Mouse (Mus musculus): ENCODE measurements at regions not wholly inside any gene's neighbourhood (a gene's known extent, or its start where the extent isn't known, plus 50 kb on each side); places are given as distances from the start of the nearest gene placed in this dataset.

DNA sequence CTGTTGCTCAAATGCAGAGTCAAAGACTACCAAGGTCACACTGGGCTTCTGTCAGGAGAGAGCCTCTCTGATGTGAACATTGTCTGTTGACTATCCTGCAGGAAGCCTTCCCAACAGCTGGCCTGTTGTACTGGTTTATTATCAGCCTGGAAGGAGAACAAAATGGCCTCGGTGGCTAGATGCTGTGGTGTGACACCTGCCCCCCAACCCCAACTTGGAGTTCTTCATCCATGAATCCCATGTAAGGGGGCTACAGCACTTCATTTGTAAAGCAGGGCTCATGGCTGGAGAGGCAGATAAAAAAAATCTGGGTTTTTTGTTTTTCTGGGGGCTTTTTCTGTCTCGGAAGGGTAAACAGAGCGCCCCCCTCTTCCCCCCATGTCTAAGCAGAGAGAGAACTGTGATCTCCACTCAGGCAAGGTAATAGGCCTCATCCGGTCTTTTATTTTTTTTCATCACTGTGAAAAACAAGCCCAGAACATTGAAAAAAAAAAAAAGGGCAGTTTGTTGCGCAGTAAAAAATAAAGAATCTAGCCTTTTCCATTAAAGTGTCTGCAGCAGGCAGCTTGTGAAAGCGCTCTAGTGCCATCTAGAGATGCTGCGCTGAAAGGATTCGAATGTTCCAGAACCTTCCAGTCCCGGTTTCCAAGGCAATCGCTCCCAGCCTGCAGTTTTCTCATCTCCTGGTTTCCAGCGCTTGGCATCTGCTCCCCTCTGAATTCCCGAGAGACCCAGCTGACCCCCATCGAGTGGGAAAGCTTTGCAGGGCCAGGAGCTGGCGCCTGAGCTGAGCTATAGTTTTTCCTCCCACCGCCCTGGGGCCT is 97.8 kb downstream of the Edn3 start:
- no peaks in the 10 kb centered on the region for H3K27me3 ChIP-seq (ENCODE audit: control insufficient read depth, insufficient read depth, low read length)
- TF ChIP-seq POLR2A (IDR thresholded peaks at IDR 0.05; ENCODE audit: low read depth, low read length) (no peak), CTCF (IDR thresholded peaks at IDR 0.05; ENCODE audit: extremely low read depth, insufficient read length, insufficient replicate concordance, low read depth, low read length) (peak; percentile 36; the same call in 1 of the 2 replicates)
- 26% methylated on average over 15 of the region's 15 CpGs for WGBS
- H3K36me3 ChIP-seq (ENCODE audit: control insufficient read depth, insufficient read depth, low read length) = no peaks in the 10 kb centered on the region
- H3K4me1 ChIP-seq (ENCODE audit: control insufficient read depth, insufficient read depth, insufficient read length, low read length) = 0 out of 2 replicates have a peak, but pooled peaks cover 1% of the 10 kb centered on the region
- no peak overlapping the region for H3K27ac ChIP-seq (ENCODE audit: insufficient read depth, low read depth, low read length)
- H3K4me3 ChIP-seq (ENCODE audit: low read depth, low read length) = no peak overlapping the region

DNA sequence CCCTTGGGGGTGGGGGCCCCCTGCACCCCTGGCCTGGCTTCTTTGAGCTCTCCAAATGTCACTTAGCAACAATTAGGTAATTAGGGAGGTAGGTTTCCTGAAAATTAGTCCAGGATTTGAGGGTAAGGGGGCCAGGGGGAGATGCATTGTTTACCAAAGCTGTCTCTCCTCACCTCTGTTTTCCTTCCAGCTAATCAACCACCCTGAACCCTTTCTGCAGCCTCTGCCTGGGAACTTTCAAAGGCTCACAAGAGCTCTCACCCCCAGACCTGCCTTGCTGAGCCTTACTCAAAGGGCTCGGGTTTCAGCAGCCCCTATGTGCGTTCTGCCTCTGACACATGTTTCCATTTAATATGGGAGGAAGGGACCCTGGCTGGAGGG is 98.4 kb downstream of the Edn3 start:
- no peaks in the 10 kb centered on the region for H3K36me3 ChIP-seq (ENCODE audit: control insufficient read depth, insufficient read depth, low read length)
- H3K27me3 ChIP-seq (ENCODE audit: control insufficient read depth, insufficient read depth, low read length) = no peaks in the 10 kb centered on the region
- WGBS = 73% methylated on average over 2 of the region's 2 CpGs
- 0 out of 2 replicates have a peak, but pooled peaks cover 1% of the 10 kb centered on the region for H3K4me1 ChIP-seq (ENCODE audit: control insufficient read depth, insufficient read depth, insufficient read length, low read length)
- H3K4me3 ChIP-seq (ENCODE audit: low read depth, low read length) = no peak overlapping the region
- TF ChIP-seq CTCF (IDR thresholded peaks at IDR 0.05; ENCODE audit: extremely low read depth, insufficient read length, insufficient replicate concordance, low read depth, low read length) = no peak
- TF ChIP-seq POLR2A (IDR thresholded peaks at IDR 0.05; ENCODE audit: low read depth, low read length) = no peak
- no peak overlapping the region for H3K27ac ChIP-seq (ENCODE audit: insufficient read depth, low read depth, low read length)

DNA sequence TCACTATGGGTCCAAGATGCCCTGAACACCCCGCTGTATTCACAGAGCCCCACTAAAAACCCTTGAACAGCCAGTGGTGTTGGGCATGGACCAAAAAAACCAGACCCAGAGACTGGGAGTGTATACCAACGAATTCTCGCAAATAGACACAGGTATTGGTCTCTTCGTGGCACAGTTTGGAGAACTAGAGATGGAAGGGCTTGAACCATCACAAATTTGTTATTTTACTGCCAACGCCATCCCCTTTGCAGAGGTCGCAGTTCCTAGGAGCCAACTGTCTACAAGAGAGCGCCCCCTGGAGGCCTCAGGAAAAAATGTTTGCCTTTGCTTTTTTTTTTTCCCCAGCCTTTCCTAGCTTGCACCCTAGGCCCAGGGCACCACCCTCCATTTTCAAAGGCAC is 99.1 kb downstream of the Edn3 start:
- Histone ChIP-seq H3K4me1 (ENCODE audit: control insufficient read depth, insufficient read depth, insufficient read length, low read length) (0 out of 2 replicates have a peak, but pooled peaks cover 1% of the 10 kb centered on the region), H3K27me3 (ENCODE audit: control insufficient read depth, insufficient read depth, low read length) (no peaks in the 10 kb centered on the region), H3K4me3 (ENCODE audit: low read depth, low read length) (no peak overlapping the region), H3K36me3 (ENCODE audit: control insufficient read depth, insufficient read depth, low read length) (no peaks in the 10 kb centered on the region), H3K27ac (ENCODE audit: insufficient read depth, low read depth, low read length) (no peak overlapping the region)
- TF ChIP-seq POLR2A (IDR thresholded peaks at IDR 0.05; ENCODE audit: low read depth, low read length) (no peak), CTCF (IDR thresholded peaks at IDR 0.05; ENCODE audit: extremely low read depth, insufficient read length, insufficient replicate concordance, low read depth, low read length) (peak; percentile 72; the same call in 1 of the 2 replicates)
- WGBS = 43% methylated on average over 7 of the region's 7 CpGs

DNA sequence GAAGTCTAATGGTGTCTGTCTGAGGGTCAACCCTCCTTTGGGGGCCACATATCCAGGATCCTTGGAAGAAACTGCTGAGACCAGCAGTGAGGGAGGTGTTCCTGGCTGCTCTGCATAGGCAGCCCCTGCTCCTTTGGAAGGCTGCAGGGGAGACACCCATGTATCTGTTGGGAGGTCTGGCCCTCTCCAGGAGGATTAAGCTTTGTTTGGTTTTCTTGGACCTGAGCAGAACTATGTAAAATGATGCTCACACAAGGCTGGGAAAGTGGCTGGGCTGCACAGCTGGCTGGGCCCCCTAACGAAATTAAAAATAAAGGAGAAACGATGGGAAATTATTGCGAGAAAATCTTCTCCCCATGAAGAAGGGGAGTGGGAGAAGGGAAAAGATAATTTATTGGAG is 104.2 kb downstream of the Edn3 start:
- H3K36me3 ChIP-seq (ENCODE audit: control insufficient read depth, insufficient read depth, low read length) = no peaks in the 10 kb centered on the region
- no peaks in the 10 kb centered on the region for H3K27me3 ChIP-seq (ENCODE audit: control insufficient read depth, insufficient read depth, low read length)
- H3K4me3 ChIP-seq (ENCODE audit: low read depth, low read length) = no peak overlapping the region
- no peak overlapping the region for H3K27ac ChIP-seq (ENCODE audit: insufficient read depth, low read depth, low read length)
- TF ChIP-seq CTCF (IDR thresholded peaks at IDR 0.05; ENCODE audit: extremely low read depth, insufficient read length, insufficient replicate concordance, low read depth, low read length) (no peak), POLR2A (IDR thresholded peaks at IDR 0.05; ENCODE audit: low read depth, low read length) (no peak)
- WGBS = 77% methylated on average over 3 of the region's 3 CpGs
- H3K4me1 ChIP-seq (ENCODE audit: control insufficient read depth, insufficient read depth, insufficient read length, low read length) = no peaks in the 10 kb centered on the region

DNA sequence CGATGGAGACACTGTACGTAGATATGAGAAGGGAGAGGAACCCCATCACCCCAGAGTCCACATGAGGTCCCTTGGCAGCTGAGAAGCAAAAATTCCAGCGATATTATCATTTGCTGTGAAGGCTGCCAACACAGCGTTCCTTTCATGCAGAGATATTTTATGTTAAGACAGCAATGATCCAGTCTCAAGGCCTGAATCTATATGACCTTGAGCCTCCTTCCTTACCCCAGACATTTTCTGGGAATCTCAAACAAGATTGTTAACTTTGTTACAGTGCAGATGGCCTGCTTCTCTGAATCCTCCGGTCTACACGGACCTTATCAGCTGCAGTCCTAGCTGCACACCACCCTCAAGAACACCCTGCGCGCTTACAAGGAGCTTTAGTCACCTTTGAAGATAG is 106.1 kb downstream of the Edn3 start:
- no peaks in the 10 kb centered on the region for H3K36me3 ChIP-seq (ENCODE audit: control insufficient read depth, insufficient read depth, low read length)
- no peak overlapping the region for H3K4me3 ChIP-seq (ENCODE audit: low read depth, low read length)
- TF ChIP-seq POLR2A (IDR thresholded peaks at IDR 0.05; ENCODE audit: low read depth, low read length) (no peak), CTCF (IDR thresholded peaks at IDR 0.05; ENCODE audit: extremely low read depth, insufficient read length, insufficient replicate concordance, low read depth, low read length) (no peak)
- no peaks in the 10 kb centered on the region for H3K4me1 ChIP-seq (ENCODE audit: control insufficient read depth, insufficient read depth, insufficient read length, low read length)
- no peaks in the 10 kb centered on the region for H3K27me3 ChIP-seq (ENCODE audit: control insufficient read depth, insufficient read depth, low read length)
- H3K27ac ChIP-seq (ENCODE audit: insufficient read depth, low read depth, low read length) = no peak overlapping the region
- WGBS = 55% methylated on average over 8 of the region's 8 CpGs

DNA sequence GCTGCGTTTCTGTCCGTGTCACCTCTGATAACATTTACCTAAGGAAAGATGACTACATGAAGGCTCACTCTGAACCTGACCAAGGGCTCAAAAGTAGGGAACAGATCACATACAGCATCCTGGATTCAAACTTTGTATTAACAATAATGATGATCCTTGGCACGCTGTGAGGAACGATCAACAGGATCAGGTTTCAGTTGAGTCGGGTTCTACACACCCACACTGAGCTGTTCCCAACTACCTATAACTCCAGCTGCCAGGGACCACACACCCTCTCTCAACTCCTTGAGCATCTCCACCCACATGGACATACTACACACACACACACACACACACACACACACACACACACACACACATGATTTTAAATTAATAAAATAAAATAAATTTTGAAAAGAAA is 107.0 kb downstream of the Edn3 start:
- H3K4me1 ChIP-seq (ENCODE audit: control insufficient read depth, insufficient read depth, insufficient read length, low read length) = no peaks in the 10 kb centered on the region
- no peak overlapping the region for H3K27ac ChIP-seq (ENCODE audit: insufficient read depth, low read depth, low read length)
- no peak for TF ChIP-seq CTCF (IDR thresholded peaks at IDR 0.05; ENCODE audit: extremely low read depth, insufficient read length, insufficient replicate concordance, low read depth, low read length)
- TF ChIP-seq POLR2A (IDR thresholded peaks at IDR 0.05; ENCODE audit: low read depth, low read length) = no peak
- 51% methylated on average over 5 of the region's 5 CpGs for WGBS
- H3K27me3 ChIP-seq (ENCODE audit: control insufficient read depth, insufficient read depth, low read length) = no peaks in the 10 kb centered on the region
- no peak overlapping the region for H3K4me3 ChIP-seq (ENCODE audit: low read depth, low read length)
- no peaks in the 10 kb centered on the region for H3K36me3 ChIP-seq (ENCODE audit: control insufficient read depth, insufficient read depth, low read length)

DNA sequence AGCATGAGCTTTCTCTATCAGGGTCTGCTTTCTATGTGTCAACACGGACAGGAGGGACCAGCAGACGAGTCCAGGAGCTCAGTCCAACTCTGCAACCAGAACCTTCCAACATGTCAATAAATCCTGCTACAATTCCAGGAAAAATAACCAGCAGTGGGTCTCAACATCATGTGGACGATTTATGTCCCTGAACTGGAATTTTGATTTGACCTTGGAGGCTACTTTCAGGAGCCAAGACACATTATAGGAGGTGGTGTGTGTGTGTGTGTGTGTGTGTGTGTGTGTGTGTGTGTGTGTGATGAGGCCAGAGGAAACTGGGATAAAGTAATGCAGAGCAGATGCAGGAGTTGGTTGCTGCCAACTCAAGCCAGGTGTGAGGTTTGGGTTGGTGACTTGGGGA is 107.8 kb downstream of the Edn3 start:
- no peak overlapping the region for H3K4me3 ChIP-seq (ENCODE audit: low read depth, low read length)
- WGBS = 50% methylated on average over 3 of the region's 3 CpGs
- TF ChIP-seq CTCF (IDR thresholded peaks at IDR 0.05; ENCODE audit: extremely low read depth, insufficient read length, insufficient replicate concordance, low read depth, low read length) (no peak), POLR2A (IDR thresholded peaks at IDR 0.05; ENCODE audit: low read depth, low read length) (no peak)
- no peaks in the 10 kb centered on the region for H3K4me1 ChIP-seq (ENCODE audit: control insufficient read depth, insufficient read depth, insufficient read length, low read length)
- no peaks in the 10 kb centered on the region for H3K27me3 ChIP-seq (ENCODE audit: control insufficient read depth, insufficient read depth, low read length)
- no peak overlapping the region for H3K27ac ChIP-seq (ENCODE audit: insufficient read depth, low read depth, low read length)
- H3K36me3 ChIP-seq (ENCODE audit: control insufficient read depth, insufficient read depth, low read length) = no peaks in the 10 kb centered on the region
